Mouse (Mus musculus): ENCODE measurements around the gene Fam49a.
"Not testable (repeated sequence)": the region's sequence is repeated elsewhere in the genome, so short reads cannot be mapped to it uniquely, and the experiment has no call there.

Fam49a gene

DNA sequence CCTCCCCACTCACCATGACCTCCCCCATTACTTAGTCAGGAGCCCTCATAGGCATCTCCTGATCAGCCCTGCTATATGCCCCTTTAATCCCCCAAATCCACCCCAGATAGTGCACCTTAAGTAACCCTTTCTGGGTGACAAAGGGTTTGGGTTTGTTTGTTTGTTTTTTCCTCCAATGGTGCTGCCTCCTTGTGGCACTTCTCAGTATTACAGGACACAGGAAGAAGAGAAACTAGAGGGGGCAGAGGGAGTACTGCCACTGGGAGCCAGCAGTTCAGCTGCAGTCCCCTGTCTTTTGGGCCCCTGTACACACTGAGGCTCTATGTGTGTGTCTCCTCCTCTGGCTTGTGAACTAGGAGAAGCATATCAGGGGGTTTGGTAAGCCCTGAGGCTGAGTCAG lies 51.5 kb downstream of the Fam49a start:
- DNase-seq (ENCODE audit: extremely low read depth, low read depth, low spot score), result no peak

DNA sequence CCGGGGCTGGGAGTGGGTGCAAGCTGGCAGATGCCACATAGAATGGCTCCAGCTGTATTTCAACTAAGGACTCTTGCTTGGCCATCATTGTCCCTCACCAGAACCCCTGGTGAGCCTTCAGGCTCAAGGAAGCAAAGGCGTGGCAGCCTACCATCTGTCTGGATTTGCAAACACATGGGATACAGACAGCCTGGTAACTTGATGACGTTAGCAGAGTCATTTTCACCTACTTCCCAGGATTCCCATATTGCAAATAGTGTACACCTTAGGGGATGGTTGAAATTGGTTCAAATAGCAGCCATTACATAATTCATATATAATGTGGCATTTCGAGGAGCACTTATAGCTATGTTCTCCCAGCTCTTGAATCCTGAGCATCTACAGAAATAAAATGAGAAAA lies 52.0 kb downstream of the Fam49a start:
- no peak for DNase-seq (ENCODE audit: extremely low read depth, low read depth, low spot score)

DNA sequence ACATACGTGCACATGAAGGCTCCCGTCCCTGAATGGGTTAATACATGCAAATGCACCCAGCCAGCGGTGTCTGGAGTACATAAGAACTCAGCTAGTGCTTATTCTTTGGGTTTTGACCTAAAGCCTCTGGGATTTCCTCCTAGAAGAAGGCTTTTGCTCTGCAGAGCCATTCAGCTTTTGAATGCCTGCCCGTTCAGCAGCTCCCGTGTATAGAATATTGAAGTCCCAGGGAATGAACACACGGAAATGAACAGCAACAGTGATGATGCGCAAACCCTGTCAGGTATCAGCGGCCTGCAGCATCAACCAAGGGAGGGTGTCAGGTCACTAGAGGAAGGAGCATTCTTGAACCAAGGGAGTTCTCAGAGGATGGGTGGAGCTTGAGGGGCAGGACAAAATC lies 52.4 kb downstream of the Fam49a start:
- DNase-seq (ENCODE audit: extremely low read depth, low read depth, low spot score), result no peak

GRCm38 (mm10) chr12:12315011-12315410 lies 53.1 kb downstream of the Fam49a start:
- no peak for DNase-seq (ENCODE audit: extremely low read depth, low read depth, low spot score)

- DNase-seq (ENCODE audit: extremely low read depth, low read depth, low spot score), result no peak
Measured at GRCm38 (mm10) chr12:12316956-12317355, 55.0 kb downstream of the Fam49a start.

DNA sequence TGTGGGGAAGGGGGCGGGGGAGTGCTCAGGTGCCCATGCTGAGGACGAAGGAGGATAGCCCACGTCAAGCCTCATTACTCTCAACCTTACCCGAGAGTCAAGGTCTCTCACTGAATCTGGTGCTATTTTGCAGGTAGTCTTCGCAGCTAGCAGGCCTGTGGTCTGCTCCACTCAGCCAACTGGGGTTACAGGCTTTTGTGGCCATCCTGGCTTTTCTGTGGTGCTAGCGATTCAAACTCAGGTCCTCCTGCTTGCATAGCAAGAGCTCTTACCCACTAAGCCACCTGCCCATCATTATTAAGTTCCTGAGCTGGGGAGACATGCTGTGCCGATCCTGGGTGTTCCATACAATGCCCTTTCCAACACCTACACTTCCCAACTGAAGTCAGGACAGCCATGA lies 55.7 kb downstream of the Fam49a start:
- DNase-seq (ENCODE audit: extremely low read depth, low read depth, low spot score), result no peak

- no peak for DNase-seq (ENCODE audit: extremely low read depth, low read depth, low spot score)
Measured at GRCm38 (mm10) chr12:12318140-12318734, 56.3 kb downstream of the Fam49a start.

GRCm38 (mm10) chr12:12320693-12321092 lies 58.8 kb downstream of the Fam49a start:
- no peak for DNase-seq (ENCODE audit: extremely low read depth, low read depth, low spot score)

DNA sequence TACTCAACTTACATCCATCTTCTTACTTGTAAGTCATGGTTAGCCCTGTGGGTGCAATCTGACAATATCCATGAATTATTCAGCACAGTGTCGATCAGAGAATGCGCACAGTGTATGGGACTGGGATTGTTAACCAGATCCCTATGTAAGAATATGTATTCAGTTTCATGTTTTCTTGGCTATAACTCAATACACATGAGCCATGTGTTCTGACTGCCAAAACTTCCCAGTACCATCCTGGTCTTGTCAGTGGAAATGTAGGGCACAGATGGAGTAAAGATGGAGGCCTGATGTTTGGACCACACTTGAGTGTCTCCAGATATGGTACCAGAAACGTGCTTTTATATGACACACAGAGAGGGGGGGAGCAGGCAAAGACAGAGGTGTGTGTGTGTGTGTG lies 59.2 kb downstream of the Fam49a start:
- DNase-seq (ENCODE audit: extremely low read depth, low read depth, low spot score), result no peak

DNA sequence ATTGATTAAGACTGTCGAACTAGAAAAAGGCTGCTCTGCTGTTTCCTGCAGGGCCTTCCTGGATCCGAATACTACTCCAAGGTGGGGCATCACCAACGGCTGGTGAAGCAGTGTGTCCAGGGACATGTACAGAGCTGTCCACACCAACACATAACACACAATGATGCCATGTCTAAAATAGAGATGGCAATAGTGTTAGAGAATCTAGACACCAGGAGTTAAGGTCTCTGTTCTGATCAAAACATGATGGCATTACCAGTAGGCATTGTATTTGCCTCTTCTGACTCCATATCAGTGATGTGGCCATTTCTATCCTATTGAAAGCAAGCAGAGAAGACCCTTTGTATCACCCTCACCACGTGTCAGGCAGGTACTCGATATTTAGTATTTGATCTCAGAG lies 61.1 kb downstream of the Fam49a start:
- no peak for DNase-seq (ENCODE audit: extremely low read depth, low read depth, low spot score)

DNA sequence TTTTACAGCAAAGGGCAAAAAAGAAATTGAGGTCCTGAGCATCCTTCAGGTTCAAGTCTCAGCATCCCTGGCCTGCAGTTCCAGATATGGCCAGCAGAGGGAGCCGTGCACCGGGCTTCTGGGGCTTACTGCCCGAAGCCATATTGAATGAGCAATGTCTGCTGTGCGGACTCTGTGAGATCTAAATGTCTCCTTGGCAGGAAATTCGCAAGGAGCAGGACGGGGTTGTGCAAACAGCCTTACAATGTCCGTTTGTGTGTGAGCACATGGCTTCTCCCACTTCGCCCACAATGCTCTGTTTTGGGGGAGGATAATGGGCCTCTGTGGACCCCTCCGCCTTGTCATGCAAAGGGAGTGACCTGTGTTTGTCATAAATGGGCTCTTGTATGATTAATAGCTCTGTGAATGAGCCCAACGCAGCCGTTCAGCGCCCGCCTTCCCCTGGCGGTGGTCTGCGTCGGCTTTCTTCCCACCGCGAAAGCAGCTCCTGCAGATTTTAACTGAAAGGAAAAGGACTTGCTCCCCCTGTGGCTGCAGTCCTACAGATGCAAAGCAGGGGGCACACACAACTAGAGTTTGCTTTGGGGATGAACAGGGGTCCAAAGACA lies 61.8 kb downstream of the Fam49a start:
- no peak for DNase-seq (ENCODE audit: extremely low read depth, low read depth, low spot score)

GRCm38 (mm10) chr12:12324266-12324665 lies 62.3 kb downstream of the Fam49a start:
- DNase-seq (ENCODE audit: extremely low read depth, low read depth, low spot score), result not testable (repeated sequence)

- DNase-seq (ENCODE audit: extremely low read depth, low read depth, low spot score), result no peak
Measured at GRCm38 (mm10) chr12:12333526-12334310, 71.8 kb downstream of the Fam49a start.

GRCm38 (mm10) chr12:12334486-12334885 lies 72.5 kb downstream of the Fam49a start:
- DNase-seq (ENCODE audit: extremely low read depth, low read depth, low spot score), result no peak

DNA sequence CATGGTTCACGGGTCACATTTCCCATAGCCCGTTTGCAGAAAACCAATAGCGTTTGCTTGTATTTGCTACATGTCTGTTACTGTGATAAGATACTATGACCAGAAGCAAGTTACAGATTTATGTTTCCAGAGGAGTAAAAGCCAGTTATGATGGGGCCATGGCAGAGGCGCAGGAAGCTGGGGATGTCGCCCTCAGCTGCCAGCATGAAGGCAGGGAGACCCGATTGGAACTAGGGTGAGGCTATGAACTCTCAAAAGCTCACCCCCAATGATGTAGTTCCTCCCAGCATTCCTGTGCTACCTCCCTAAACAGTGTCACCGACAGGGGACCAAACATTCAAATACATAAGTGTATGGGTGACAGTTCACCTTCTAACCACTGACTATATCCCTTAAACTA lies 73.6 kb downstream of the Fam49a start:
- DNase-seq (ENCODE audit: extremely low read depth, low read depth, low spot score), result no peak

GRCm38 (mm10) chr12:12337378-12337777 lies 75.4 kb downstream of the Fam49a start:
- DNase-seq (ENCODE audit: extremely low read depth, low read depth, low spot score), result no peak

DNA sequence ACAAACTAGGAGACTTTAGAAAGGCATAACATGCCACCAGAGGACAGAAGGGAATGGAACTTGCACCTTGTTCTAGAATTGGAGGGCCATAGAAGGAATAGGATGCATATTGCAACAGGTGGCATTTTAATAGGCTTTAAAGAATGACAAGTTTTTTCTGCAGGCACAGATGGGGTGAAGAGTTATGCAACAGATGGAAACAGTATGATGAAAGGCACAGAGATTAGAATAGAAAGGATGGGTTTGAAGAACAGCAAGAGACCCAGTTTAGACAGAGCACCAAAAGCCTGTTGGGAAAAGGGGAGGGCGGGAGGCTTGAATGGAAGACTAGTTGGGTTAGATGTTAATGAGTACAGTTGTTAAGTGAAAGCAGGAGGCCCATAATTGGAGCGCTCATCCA lies 81.4 kb downstream of the Fam49a start:
- no peak for DNase-seq (ENCODE audit: extremely low read depth, low read depth, low spot score)

GRCm38 (mm10) chr12:12348625-12349024 lies 86.7 kb downstream of the Fam49a start:
- DNase-seq (ENCODE audit: extremely low read depth, low read depth, low spot score), result no peak

DNA sequence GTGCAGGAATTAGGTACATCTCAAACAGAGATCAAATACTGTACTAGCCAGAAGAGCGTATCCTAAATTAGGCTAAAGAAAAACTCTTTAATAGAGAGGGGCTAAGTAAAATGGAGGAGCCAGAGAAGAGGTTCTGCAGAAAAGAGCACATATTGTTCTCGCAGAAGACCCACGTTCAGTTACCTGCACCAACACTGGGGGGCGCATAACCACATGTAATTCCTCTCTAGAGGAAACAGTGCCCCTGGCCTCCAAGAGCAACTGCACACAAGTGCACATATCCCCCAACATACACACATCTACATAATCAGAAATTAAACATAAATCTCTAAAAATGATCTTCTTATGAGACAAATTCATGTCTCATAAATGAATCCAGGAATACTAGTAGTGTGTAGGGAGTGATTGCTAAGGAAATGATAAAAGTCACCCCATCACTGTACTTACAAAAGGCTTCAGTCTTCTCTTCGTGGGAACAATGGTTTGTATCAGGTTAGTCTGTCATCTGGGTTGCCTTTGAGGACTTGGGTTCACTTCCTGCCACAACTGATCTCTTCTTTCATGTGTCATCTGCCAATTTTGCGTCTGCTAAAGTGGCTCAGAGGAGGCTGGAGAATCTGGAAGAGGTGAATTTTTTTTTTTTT lies 87.8 kb downstream of the Fam49a start:
- no peak for DNase-seq (ENCODE audit: extremely low read depth, low read depth, low spot score)

DNA sequence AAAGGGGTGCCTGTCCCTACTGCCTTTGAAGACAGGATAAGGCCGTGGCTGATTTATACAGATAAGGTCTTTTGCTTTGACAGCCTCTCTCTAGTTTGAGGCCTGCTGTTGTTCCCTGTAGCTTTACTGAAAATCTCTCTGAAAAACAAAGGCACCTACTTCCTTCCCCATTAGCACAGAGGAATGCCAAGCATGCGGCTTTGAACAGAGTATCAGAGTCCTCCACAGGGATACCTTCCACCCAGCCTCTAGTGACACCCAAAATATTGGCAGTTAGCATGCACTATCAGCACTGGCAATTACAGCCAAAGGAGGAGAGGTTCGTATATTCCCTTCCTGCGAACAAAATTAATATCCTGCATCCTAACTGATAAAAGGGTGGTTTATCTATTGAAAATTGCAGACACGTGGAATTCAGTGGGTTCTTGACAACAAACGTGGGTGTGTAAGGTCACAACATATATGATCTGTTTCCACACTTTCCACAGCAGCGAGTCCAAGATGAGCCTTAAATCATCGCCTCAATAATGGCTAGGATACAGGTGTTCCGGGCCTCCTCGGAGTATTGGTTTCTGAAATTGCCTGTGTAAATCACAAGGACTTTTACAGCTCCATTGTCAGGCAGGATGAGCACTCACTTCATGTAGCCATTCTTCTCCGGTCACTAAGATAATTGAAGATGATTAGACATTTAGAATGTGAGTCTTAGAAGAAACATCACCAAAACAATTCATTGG lies 90.0 kb downstream of the Fam49a start:
- no peak for DNase-seq (ENCODE audit: extremely low read depth, low read depth, low spot score)

GRCm38 (mm10) chr12:12354115-12354653 lies 92.2 kb downstream of the Fam49a start:
- DNase-seq (ENCODE audit: extremely low read depth, low read depth, low spot score), result no peak

Measured in fat pad, adult 2 months (tissue).